Mouse (Mus musculus) lung, postnatal 36 days (tissue): ENCODE results near the gene Gli3.
A peak's percentile ranks its signal among the peaks of the same experiment; 100 is the strongest.

Source experiments
- DNase-seq: peaks from one replicate; pipeline ENCODE4 v3.0.0; 2022; ENCODE audit warnings: mixed read lengths

Gene Gli3

DNA sequence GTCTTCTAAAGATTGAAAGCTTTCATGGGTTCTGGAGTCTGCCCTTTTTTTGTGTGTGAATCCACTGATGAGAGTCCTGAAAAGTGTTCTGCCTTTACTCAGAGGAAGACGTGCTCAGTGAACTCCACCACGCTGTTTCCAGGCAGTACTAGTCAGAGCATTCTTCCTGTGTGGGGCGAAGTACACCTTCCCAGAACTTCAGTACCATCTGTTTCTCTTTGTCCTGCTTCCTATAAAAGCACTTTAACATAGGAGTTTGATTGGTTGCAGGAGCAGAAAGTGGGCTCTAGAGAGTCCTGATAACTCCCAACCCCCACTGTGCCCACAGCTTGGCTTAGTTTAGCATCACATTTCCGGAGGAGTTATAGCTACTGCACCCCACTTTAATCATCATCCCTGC, 32.8 kb downstream of the Gli3 start:
- no peak for DNase-seq

DNA sequence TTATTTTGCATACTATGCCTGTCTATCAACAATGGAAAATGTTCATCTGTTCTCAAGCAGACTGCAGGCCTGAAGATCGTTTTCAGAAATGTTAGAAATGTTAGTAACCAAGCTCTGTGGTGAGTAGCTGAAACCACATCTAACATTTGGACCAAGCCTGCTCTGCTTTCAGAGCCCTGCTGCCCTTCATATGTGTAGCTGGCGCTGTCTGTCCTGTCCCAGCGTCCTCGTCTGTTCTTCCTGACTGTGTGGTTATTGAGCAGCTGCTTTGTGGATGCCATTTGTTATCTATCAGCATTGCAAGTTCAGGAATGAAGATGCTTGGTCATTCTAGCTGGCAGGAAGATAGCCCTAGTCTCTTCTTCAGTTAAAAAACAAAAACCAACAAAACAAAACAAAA, 35.3 kb downstream of the Gli3 start:
- peak; percentile 4 for DNase-seq

DNA sequence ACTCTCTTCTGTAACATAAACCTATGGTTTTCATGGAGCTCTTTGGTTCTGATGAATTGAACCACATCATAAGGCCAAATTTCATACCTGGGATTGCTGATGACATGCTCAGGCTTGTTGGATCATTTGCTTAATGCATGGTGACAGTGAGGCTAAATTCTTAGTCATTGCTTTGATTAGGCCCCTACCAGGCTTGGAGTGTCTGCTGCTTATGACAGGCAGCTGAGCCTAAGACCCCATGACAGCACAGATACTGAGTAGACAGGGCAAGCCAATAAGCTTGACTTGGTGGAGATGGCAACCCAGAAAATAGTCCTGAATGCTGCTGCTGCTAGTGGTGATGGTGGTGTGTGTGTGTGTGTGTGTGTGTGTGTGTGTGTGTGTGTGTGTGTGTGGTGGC, 47.9 kb downstream of the Gli3 start:
- no peak for DNase-seq

DNA sequence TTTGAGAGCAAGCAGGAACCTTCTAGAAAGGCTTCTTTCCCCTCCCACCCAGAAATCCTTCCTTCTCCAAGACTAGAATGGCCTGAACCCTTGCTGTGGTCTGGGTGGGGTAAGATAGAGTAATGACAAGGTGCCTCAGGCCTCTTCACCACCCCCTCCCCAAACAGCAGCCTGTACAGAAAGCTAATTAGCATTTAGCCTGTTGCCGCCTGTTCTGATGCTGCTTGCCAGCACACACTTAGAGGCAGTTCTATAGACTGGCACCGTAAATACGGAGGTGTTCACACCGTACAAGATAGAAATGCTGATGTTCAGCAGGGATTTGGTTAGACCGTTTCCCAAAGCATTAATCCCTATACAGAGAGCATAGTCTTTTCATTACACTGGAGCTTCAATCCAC, 50.1 kb downstream of the Gli3 start:
- no peak for DNase-seq

DNA sequence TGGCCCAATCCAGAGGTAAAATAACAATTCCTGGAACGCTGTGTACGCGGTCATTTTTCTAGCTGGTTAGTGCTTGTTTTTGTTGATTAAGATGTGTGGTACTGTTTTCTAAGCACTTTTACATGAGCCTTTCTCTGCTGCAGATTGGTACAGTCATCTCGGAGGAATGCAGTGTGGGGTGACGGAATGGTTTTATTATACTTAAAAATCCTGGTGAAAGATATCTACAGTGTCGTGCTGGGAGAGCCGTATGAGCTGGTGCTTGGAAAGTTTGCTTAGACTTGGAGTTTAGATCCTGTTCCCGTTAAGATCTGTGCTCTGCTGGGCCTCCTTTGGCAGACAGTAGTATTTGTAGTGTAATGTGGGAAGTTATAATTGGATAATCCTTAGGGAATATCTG, 51.0 kb downstream of the Gli3 start:
- DNase-seq = peak; percentile 17

DNA sequence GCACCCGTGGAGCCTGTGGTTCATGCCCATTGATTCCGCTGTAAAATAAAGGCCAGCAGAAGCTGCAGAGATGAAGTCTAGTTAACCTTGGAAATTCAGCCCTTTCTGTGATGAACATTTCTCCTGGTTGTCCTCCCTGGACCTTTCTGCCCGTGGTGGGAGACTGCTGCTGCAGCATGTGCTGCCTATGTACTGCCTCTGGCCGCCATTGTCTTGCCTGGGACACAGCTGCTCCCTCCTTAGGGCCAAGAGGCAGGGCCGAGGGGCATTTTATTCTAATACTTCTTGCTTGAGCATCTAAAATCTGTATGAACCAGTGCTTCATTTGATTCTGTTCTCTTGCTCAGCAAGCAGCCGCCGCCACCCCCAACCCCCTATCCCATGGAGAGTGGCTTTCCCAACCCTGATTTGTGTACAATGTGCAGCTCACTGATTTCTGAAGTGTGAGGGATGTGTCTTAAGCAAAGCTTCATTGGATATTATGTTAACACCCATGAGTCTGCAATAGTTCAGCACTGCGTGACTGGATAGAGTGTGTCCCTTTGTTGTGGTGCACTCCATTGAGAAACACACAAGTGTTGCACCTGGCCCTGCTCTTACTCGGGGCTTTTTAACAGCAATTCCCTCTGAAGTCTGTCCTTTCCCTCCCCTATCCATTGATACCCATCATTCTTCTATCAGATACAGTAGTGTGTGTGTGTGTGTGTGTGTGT, 54.2 kb downstream of the Gli3 start:
- DNase-seq = no peak

DNA sequence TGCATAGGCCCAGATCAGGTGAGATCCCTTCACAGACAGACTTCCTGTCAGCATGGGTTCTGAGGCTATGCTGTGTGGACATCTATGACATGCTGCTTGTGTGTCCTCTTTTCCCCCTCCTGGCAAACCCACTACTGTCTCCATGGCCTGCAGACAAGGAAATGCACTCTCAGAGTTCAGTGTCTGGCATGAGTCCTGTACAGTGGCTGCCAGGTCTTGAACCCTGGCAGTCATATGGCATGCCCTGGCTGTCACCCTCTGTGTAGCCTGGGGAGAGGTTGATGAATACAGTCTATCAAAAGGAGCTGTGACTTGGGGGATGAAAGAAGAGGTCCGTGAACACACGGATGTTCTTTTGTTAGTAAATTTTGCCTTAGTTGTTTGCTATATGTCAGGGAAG, 57.3 kb downstream of the Gli3 start:
- no peak for DNase-seq

DNA sequence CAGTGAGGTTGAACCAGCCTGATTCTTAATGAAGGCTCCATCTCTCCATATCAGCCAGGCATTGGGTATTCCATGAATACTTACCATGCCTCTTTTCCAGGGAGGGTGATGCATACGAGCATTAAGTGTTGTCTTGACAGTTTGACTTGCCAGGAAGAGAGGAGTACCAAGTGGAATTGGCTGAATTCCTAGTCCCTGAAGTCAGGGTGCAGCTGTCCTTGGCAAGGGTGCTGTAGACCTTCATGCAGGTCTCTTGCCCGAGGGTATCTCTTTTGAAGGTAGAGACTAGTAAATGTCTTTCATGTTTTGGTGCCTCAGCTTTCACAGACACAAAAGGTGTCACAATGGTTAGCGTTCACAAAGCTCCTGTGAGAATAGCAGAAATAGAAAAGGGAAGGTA, 59.1 kb downstream of the Gli3 start:
- no peak for DNase-seq

DNA sequence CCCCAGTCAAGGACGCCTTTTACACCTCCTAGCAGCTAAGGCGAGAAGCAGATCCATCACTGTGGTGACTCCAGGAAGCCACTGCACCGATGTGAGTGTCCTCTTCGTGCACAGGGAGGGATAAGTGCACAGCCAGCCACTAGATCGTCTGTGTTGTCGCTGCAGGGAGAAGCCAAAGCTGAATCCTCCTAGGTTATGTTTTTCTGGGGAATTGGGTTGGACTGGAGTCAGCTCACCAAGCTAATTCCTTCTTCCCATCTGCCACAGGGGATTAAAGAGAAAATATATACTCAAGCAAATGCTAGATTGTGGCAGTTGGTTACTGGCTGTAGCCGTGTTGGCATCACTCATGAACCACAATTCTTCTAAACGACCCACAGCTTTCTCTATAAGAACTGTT, 61.2 kb downstream of the Gli3 start:
- no peak for DNase-seq

DNA sequence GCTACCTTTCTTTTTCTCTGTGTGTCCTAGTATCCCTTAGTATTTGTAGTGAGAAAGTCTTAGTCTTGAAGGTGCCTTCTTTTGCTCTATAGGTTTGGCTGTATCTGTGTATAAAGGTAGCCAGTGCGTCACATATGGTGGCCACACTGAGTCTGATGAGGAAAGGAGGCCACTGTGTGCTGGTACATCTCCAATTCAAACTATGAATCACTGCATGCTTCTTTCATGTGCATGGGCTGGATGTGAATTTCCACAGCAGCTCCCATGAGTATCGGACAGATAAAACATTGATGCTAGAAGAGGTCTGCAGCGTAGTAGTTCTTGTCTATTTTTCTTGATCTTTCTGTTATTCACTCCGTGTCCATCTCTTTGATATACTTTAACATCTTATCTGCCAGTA, 63.7 kb downstream of the Gli3 start:
- DNase-seq = no peak

DNA sequence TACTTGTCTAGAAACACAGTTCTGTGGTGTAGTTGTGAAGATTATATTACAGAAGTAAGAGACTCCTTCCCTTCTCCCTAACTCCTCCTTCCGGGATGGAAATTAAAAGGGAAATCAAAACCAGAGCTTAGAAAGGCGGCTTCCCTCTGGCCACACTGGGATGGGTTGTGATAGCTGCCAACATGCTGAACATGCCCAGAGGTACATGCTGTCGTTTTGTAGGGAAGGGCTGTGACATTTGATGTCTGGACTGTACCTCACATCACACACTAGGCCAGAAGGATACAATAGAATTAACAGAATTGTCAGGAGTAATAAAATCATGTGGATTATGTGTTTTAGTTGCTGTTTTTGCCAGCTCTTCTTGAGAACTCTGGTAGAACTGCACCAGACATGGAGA, 68.5 kb downstream of the Gli3 start:
- DNase-seq = no peak

DNA sequence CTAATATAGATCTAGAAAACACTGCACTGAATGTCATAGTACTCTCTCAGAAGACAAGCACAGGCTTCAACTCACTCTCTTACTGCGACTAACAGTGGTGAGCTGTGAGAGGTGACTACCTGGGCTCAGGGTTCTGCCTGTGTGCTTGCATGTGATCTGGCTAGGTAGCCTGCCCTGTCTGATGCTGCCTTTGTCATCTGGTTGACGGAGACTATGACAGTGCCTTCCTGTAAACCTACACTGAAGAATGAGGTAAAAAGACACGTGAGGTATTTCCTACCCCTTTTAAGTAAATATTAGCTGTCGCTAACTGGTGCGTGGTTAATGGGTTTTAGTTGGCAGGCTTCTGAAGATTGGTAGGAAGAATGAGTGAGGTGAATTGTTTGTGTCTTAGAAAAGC, 74.2 kb downstream of the Gli3 start:
- no peak for DNase-seq

DNA sequence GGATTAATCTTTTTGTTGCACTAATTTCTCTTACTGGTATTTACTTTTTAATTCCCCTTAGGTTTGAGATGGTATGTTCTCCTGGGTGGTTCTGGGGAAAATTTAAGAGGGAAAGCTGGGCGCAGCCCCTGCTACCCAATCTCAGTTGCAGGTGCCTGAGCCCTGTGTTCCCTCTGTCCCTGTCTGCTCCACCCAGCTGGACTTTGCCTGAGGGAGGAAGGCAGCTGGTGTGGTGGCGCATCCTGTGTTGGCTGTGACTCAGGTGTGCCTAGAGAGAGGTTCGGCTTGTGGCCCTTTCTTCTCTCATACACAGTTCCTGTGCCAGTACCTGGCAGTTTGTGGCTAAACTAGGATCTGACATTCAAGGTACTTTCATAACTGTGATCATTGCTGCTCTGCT, 74.6 kb downstream of the Gli3 start:
- no peak for DNase-seq

DNA sequence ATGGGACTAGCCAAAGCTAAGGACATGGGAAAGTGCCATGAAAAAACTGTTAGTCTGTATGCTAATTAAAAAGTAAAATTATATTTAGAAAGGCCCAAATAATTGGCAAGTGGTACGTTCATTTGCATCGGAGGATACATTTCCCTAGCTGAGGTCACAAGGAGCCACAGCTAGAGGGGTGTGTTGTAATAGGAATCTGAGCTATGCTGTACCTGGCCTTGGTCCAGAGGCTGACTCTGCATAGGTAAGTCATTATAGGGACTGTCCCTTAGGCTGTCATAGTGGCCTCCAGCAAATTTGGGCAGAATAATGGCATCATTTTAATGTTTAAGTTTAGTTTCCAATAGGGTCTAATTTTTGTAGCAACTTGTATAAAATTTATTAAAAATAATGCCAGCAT, 75.4 kb downstream of the Gli3 start:
- peak; percentile 63 for DNase-seq

DNA sequence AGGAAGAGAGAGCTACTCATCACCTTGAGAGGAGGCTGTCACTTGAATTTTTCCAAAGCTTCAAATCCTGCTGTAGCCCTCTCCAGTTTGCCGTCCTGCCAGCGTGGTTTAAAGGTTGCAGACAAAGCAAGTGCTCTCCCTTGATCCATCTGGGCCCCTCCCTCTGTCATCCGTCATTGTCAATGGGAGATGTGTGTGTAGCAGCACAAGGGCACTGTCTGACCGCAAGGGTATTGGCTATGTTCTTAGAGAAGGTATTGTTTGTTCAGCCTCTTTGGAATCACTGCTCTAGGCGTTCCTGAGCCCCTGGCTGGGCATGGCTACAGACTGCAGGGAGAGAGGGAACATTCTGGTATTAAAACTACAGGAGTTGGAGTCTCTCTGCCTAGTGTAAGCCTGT, 79.0 kb downstream of the Gli3 start:
- DNase-seq = no peak

DNA sequence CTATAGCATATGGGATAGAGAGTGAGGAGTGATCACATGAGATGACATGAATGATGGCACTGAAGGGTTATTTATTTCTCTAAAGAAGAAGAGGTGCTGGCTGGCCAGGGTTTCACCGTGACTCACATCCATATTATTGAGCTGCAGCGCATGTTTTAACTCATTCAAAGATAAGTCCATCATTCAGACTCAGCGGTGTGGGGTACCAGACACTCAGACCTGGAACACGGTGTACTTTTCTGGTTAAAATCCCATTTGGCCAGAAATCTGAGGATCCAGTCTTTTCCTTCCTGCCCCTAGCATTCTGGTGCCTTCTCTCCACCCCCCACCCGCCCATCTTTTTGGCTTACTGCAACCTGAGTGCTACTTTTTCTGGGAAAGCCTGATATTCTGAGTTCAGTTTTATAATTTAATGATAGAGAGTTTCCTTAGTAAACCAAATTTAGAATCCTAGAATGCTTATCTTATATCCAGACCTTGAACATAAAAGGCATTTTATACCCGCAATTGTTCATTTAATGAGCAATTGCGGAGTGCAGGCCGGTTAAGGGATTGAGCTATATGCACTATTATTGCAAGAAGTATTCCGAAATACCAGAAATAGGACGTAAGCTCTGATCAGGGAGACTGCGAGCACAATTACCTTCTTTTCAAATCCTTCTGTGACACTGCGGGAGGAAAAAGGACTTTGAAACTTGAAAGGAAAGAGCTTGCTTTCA, 80.3 kb downstream of the Gli3 start:
- no peak for DNase-seq

DNA sequence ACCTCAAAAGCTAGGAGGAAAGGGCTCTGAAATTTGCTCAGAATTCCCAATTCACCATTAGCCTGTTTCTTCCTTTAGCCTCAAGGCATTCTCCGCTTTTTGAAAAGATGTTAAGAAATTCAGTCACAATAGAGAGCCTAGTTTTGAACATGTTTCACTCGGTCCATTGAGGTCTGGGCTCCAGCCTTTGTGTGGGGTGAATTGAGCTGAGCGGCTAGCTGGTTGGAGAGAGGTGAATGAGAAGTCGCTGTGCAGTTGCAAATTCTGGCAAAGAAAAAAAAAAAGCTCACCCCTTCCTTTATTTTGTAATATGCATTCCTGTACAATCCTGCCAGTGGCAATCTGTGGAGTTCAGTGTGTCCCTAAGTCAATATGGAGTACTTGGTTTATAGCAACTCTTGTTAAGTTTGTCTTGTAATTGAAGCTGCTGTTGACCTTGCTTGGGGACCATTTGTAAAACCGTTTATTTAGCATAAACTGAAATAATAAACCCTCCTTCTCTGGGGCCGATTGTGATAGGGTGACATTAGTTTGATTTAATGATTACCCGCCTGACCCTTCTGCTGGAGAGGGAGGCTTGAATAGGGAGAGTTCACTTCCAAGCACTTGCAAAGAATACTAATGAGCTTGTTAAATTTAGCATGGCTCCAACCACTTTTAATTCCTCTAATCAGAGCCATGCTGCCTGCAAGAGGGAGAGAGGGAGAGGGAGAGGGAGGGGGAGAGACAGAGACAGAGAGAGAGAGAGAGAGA, 81.0 kb downstream of the Gli3 start:
- peak; percentile 37 for DNase-seq

DNA sequence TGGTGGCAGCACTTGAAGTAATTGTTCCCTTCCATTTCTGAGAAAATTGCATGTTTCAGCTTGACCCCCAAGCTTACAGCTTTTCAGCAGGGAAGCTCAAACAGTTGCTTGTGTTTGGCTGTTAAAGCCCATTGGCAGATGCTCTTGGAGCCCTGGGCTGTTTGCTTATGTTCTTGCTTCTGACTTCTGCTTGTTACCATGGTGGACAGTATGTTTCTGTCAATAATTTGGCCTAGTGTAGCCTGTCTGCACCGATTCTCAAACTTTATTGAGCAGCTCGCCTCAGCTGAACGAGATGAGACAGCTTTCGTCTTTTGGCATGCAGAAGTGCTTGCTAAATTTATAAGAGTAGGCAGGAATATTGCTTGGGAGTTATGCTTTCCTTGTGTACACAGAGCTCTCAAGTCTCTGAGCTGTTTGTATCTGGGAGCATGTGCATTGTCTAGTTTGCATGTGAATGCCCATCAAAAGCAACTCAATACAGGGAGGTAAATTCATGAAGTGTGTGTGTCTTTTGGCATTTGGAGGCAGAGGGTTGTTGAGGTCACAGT, 82.4 kb downstream of the Gli3 start:
- no peak for DNase-seq

DNA sequence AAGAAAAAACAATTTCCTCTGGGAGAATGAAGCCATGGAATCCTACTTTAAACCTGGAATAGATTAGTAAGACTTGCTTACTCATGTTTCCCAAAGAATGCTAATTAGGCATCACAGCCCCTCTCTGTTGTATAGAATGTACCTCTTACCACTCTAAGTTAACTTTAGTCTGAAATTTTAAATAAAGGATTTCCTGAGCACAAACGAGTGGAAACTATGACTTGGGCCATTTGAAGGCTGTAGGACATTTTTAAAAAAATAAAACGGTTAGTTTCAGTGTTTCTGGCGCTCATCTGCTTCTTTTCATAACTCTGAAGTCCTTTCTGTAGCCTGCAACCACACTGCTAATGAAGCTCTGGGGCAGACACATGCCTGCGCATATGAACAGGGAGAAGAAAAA, 83.2 kb downstream of the Gli3 start:
- no peak for DNase-seq

DNA sequence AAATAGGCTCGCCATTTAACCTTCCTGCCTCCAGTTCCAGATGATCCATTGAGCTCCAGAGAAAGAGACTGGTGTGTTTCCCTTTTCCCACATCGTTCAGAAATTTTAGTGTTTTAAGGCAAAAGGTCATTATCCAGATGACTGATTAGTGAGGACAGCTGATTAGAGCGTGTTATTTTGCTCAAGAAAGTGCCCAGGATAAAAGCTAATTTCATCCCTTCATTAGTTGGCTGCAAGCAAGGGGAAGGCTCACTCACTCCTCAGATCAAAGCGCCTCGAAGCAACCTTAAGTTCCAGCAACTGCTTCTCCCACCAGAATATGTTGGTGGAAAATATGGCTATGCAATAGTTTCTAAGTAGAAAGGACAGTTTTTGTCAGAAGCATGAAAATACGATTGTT, 86.4 kb downstream of the Gli3 start:
- DNase-seq = no peak

DNA sequence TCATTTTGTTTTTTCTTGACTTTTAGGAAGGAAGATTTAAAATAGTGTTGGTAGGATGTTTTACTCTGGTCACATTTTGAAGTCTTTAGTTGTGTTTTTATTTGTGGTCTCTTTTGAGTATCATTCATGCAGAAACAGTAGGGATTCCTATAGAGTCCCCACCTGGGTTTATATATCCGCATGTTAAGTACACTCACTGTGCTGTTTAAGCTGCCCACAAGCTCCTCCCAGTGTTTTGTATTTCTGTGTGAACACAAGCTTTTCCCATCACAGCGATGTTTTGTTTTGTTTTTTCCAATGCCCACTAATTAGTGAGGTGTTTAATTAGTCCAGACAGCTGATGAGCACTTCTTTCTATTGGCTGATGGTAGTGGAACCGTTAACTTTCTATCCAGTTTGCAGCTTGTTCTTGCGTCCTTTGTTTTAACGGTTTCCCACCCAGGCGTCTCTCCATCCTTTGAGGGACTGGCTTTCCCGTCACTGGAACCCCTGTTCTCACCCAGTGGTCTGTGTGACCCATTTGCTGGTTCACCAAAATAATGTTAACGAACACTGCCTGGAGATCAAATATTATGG, 87.1 kb downstream of the Gli3 start:
- DNase-seq = no peak

DNA sequence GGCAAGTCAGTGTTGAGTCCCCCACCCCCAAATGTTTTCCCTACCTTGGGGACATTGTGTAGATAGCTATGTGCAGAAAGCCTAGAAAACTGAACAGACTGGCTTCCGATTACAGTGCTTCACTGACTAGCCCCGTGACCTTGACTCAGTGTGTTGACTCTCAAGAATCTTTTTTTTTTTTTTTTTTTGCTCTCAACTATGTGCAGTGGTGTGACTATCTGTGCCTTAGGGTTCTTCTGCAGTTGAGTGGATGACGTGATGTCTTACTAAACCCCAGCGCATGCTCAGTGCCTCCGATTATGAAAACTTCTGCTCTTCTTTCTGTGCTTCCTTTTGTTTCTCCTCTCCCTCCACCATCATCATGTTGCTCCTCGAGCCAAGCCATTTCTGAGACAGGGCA, 87.7 kb downstream of the Gli3 start:
- peak; percentile 26 for DNase-seq

DNA sequence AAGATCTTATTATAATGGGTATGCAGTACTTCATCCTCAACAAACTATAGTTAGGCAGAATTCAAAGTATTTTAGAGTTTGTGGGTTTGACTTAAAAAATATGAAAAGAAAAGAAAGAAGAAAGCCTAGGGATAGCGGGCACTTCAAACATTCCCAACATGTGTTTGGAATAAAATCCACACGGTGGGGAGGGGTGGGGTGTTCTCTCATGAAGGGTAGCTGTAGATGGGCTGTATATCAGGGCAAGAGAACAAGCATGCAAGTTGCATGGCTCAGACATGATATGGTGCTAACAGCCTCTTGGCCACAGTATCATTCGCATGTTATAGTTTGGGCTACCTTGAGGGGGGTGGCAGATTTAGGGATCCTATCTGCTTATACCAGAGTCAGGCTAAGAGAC, 89.0 kb downstream of the Gli3 start:
- no peak for DNase-seq
